Mouse (Mus musculus) lung, postnatal 10 days (tissue): Measurements from ENCODE around the gene Gcnt1.

Experiments used
- DNase-seq: peaks from one replicate; pipeline ENCODE4 v3.0.0; 2021

Gene Gcnt1

GRCm38 (mm10) chr19:17364741-17365140 lies 7.9 kb downstream of the Gcnt1 start:
- peak; percentile 47 for DNase-seq

GRCm38 (mm10) chr19:17361181-17361580 lies 11.5 kb downstream of the Gcnt1 start:
- DNase-seq: no peak

- DNase-seq: peak; percentile 5
These were observed 13.2 kb downstream of the Gcnt1 start for GRCm38 (mm10) chr19:17359315-17359890.

- no peak for DNase-seq
These were observed 15.3 kb downstream of the Gcnt1 start for GRCm38 (mm10) chr19:17357391-17357790.

GRCm38 (mm10) chr19:17356932-17357331 lies 15.7 kb downstream of the Gcnt1 start:
- DNase-seq: no peak

- DNase-seq: peak; percentile 58
These were observed 16.4 kb downstream of the Gcnt1 start for GRCm38 (mm10) chr19:17355950-17356867.

GRCm38 (mm10) chr19:17355361-17355760 lies 17.3 kb downstream of the Gcnt1 start:
- no peak for DNase-seq

GRCm38 (mm10) chr19:17354797-17355196 lies 17.8 kb downstream of the Gcnt1 start:
- DNase-seq: no peak

- DNase-seq: no peak
These were observed 18.3 kb downstream of the Gcnt1 start for GRCm38 (mm10) chr19:17354362-17354761.

- no peak for DNase-seq
These were observed 18.9 kb downstream of the Gcnt1 start for GRCm38 (mm10) chr19:17353727-17354126.

- DNase-seq: no peak
These were observed 24.8 kb downstream of the Gcnt1 start for GRCm38 (mm10) chr19:17347852-17348251.

- DNase-seq: no peak
These were observed 25.7 kb downstream of the Gcnt1 start for GRCm38 (mm10) chr19:17346716-17347474.

GRCm38 (mm10) chr19:17344881-17345280 lies 27.8 kb downstream of the Gcnt1 start:
- DNase-seq: no peak

GRCm38 (mm10) chr19:17339563-17339962 lies 33.1 kb downstream of the Gcnt1 start:
- DNase-seq: no peak

- DNase-seq: no peak
These were observed 35.5 kb downstream of the Gcnt1 start for GRCm38 (mm10) chr19:17337057-17337679.

GRCm38 (mm10) chr19:17336646-17337045 lies 36.0 kb downstream of the Gcnt1 start:
- no peak for DNase-seq

GRCm38 (mm10) chr19:17334644-17335333 lies 37.9 kb downstream of the Gcnt1 start:
- no peak for DNase-seq

GRCm38 (mm10) chr19:17333043-17333442 lies 39.6 kb downstream of the Gcnt1 start:
- DNase-seq: peak; percentile 59

GRCm38 (mm10) chr19:17328916-17329315 lies 43.7 kb downstream of the Gcnt1 start:
- DNase-seq: no peak

- no peak for DNase-seq
These were observed 44.7 kb downstream of the Gcnt1 start for GRCm38 (mm10) chr19:17327881-17328404.

GRCm38 (mm10) chr19:17323689-17324241 lies 48.9 kb downstream of the Gcnt1 start:
- no peak for DNase-seq
